Mouse (Mus musculus) CH12.LX (cell line): ENCODE measurements around the gene Mroh7. TPM values are rescaled to one million over a fixed set of nuclear protein-coding genes. Genes with fewer than 3 reads are reported as not detected.

ENCODE experiments used
- DNase-seq: peaks from one replicate; pipeline ENCODE4 v3.0.0-alpha.2; 2013; ENCODE audit errors: extremely low read depth
- H3K27ac ChIP-seq: 2 replicates; pipeline ENCODE4 v1.5.1; 2012; ENCODE audit warnings: low read depth, mild to moderate bottlenecking, control low read depth, moderate library complexity; ENCODE audit not compliant: insufficient read depth
- H3K27me3 ChIP-seq: replicated peaks from 2 replicates; pipeline ENCODE3; 2012; ENCODE audit warnings: inconsistent platforms
- H3K36me3 ChIP-seq, 2 experiments: replicated peaks in 1 of 2; 2 replicates each; pipeline versions ENCODE3 to v1.6.1; 2012; ENCODE audit warnings: inconsistent platforms in 1 of 2, low read length in 1 of 2, mild to moderate bottlenecking in 1 of 2, mixed read lengths in 1 of 2, moderate library complexity in 1 of 2; ENCODE audit not compliant: control insufficient read depth in 1 of 2, insufficient read depth in 1 of 2
- H3K4me1 ChIP-seq, 2 experiments: 2 replicates each; pipeline ENCODE4 v1.6.1; 2012; ENCODE audit warnings: inconsistent platforms in 1 of 2, moderate library complexity in 1 of 2; ENCODE audit not compliant: insufficient read depth in 2 of 2, control insufficient read depth in 1 of 2
- H3K4me2 ChIP-seq: 2 replicates; pipeline ENCODE4 v1.6.1; 2012; ENCODE audit warnings: low read depth, mild to moderate bottlenecking, control low read depth; ENCODE audit not compliant: poor library complexity, insufficient read depth, severe bottlenecking
- H3K4me3 ChIP-seq, 3 experiments: fragments of 150-350 bp in 1 of 3; sonication (generic) in 1 of 3; replicated peaks in 1 of 3; 2 replicates each; pipeline versions ENCODE3 to v1.5.1; 2011 to 2012; ENCODE audit warnings: low read depth in 2 of 3, low read length in 2 of 3, mild to moderate bottlenecking in 2 of 3, moderate library complexity in 2 of 3, control low read depth in 1 of 3, improper control_type of control experiment in 1 of 3, inconsistent platforms in 1 of 3, mixed read lengths in 1 of 3; ENCODE audit not compliant: poor library complexity in 1 of 3
- H3K79me2 ChIP-seq: replicated peaks from 2 replicates; pipeline ENCODE4 v1.6.1; 2012; ENCODE audit warnings: mild to moderate bottlenecking, moderate library complexity; ENCODE audit not compliant: control insufficient read depth, poor library complexity, insufficient read depth, severe bottlenecking; ENCODE audit errors: extremely low read depth
- H3K9ac ChIP-seq: 2 replicates; pipeline ENCODE4 v1.6.1; 2012; ENCODE audit warnings: low read depth, mild to moderate bottlenecking, control low read depth, moderate library complexity; ENCODE audit not compliant: insufficient read depth
- H3K9me3 ChIP-seq: replicated peaks from 2 replicates; pipeline ENCODE3; 2012; ENCODE audit warnings: low read length, inconsistent platforms, mixed read lengths
- CHD2 ChIP-seq: IDR thresholded peaks from 2 replicates; pipeline ENCODE4 v1.6.1; 2011; ENCODE audit warnings: low read length, improper control_type of control experiment
- E2F4 ChIP-seq: IDR thresholded peaks from 2 replicates; pipeline ENCODE4 v1.6.1; 2011; ENCODE audit warnings: low read depth, low read length, improper control_type of control experiment; ENCODE audit not compliant: insufficient replicate concordance
- ETS1 ChIP-seq: conservative IDR thresholded peaks from 2 replicates; pipeline ENCODE4 v1.6.1; 2012; ENCODE audit warnings: low read depth, mild to moderate bottlenecking, inconsistent platforms, low read length, improper control_type of control experiment, moderate library complexity
- IRF4 ChIP-seq: IDR thresholded peaks from 2 replicates; pipeline ENCODE4 v1.6.1; 2014; ENCODE audit warnings: low read depth, mild to moderate bottlenecking, inconsistent platforms, low read length, improper control_type of control experiment
- JUN ChIP-seq: IDR thresholded peaks from 2 replicates; pipeline ENCODE4 v1.6.1; 2011; ENCODE audit warnings: low read depth, mild to moderate bottlenecking, low read length, improper control_type of control experiment, moderate library complexity; ENCODE audit not compliant: insufficient read depth
- KAT2A ChIP-seq: IDR thresholded peaks from 2 replicates; pipeline ENCODE4 v1.6.1; 2012; ENCODE audit warnings: low read length, improper control_type of control experiment, inconsistent platforms; ENCODE audit not compliant: insufficient replicate concordance
- MAFK ChIP-seq: IDR thresholded peaks from 2 replicates; pipeline ENCODE4 v1.6.1; 2011; ENCODE audit warnings: low read length, improper control_type of control experiment; ENCODE audit not compliant: insufficient replicate concordance
- MAZ ChIP-seq: IDR thresholded peaks from 2 replicates; pipeline ENCODE4 v1.6.1; 2012; ENCODE audit warnings: low read depth, mild to moderate bottlenecking, inconsistent platforms, low read length, improper control_type of control experiment, moderate library complexity
- MXI1 ChIP-seq: IDR thresholded peaks from 2 replicates; pipeline ENCODE4 v1.6.1; 2011; ENCODE audit warnings: mild to moderate bottlenecking, low read depth, low read length, improper control_type of control experiment
- NRF1 ChIP-seq: IDR thresholded peaks from 2 replicates; pipeline ENCODE4 v1.6.1; 2014; ENCODE audit warnings: low read depth, mild to moderate bottlenecking, inconsistent platforms, low read length, improper control_type of control experiment, moderate library complexity
- POLR2AphosphoS2 ChIP-seq: IDR thresholded peaks from 2 replicates; pipeline ENCODE4 v1.6.1; 2011; ENCODE audit warnings: low read depth, low read length, improper control_type of control experiment
- RAD21 ChIP-seq: IDR thresholded peaks from 2 replicates; pipeline ENCODE4 v1.6.1; 2011; ENCODE audit warnings: low read depth, mild to moderate bottlenecking, low read length, improper control_type of control experiment, moderate library complexity
- RCOR1 ChIP-seq: conservative IDR thresholded peaks from 2 replicates; pipeline ENCODE4 v1.6.1; 2012; ENCODE audit warnings: low read depth, mild to moderate bottlenecking, inconsistent platforms, low read length, improper control_type of control experiment
- SMC3 ChIP-seq: IDR thresholded peaks from 2 replicates; pipeline ENCODE4 v1.6.1; 2011; ENCODE audit warnings: low read depth, low read length, improper control_type of control experiment
- UBTF ChIP-seq: IDR thresholded peaks from 2 replicates; pipeline ENCODE4 v1.6.1; 2012; ENCODE audit warnings: low read depth, mild to moderate bottlenecking, inconsistent platforms, low read length, improper control_type of control experiment, moderate library complexity
- USF1 ChIP-seq: IDR thresholded peaks from 2 replicates; pipeline ENCODE4 v1.6.1; 2014; ENCODE audit warnings: low read depth, mild to moderate bottlenecking, inconsistent platforms, low read length, improper control_type of control experiment
- USF2 ChIP-seq: conservative IDR thresholded peaks from 2 replicates; pipeline ENCODE4 v1.6.1; 2011; ENCODE audit warnings: low read depth, low read length, improper control_type of control experiment
- ZC3H11A ChIP-seq: IDR thresholded peaks from 2 replicates; pipeline ENCODE4 v1.6.1; 2012; ENCODE audit warnings: low read depth, mild to moderate bottlenecking, inconsistent platforms, low read length, improper control_type of control experiment
- ZKSCAN1 ChIP-seq: IDR thresholded peaks from 2 replicates; pipeline ENCODE4 v1.6.1; 2012; ENCODE audit warnings: low read depth, inconsistent platforms, low read length, improper control_type of control experiment, borderline replicate concordance
- ZNF384 ChIP-seq: IDR thresholded peaks from 2 replicates; pipeline ENCODE4 v1.6.1; 2012; ENCODE audit warnings: low read depth, low read length, improper control_type of control experiment, inconsistent platforms
- dilution Hi-C: fragments of 300-500 bp; cut with MboI; formaldehyde crosslinking; loops from 2 replicates; pipeline ENCODE4 v1.14.3; 2020; ENCODE audit warnings: low sequenced_read_pairs; ENCODE audit not compliant: extremely low pct_unique_long_range_greater_than_20kb, extremely low pct_ligation_motif_present
- in situ Hi-C: fragments of 300-500 bp; cut with MboI; formaldehyde crosslinking; loops from 3 replicates; pipeline ENCODE4 v1.14.3; 2019; ENCODE audit warnings: low sequenced_read_pairs, low pct_ligation_motif_present, low pct_unique_long_range_greater_than_20kb, mixed read lengths
- polyA plus RNA-seq: library from polyadenylated mRNA; unstranded; fragments of >175 nt; gene quantifications from 2 replicates; pipeline ENCODE4 v1.2.1, GENCODE M21; 2012; ENCODE audit warnings: low read depth; ENCODE audit not compliant: insufficient read length
- total RNA-seq, 2 experiments: library from RNA; depleted of rRNA; stranded (reverse); fragments of 300-350 nt in 1 of 2; fragments of >200 nt in 1 of 2; gene quantifications; 2 replicates each; pipeline ENCODE4 v1.2.3; 2012 to 2014

Mroh7 gene
- total and polyA plus RNA-seq, 3 experiments, result not detected

GRCm38 (mm10) chr4:106693841-106694430, 36.8 kb downstream of the Mroh7 start:
- Histone ChIP-seq H3K27ac (no peak overlapping the region), H3K9ac (no peak overlapping the region), H3K4me3 (no peak overlapping the region), H3K9me3 (no peaks in the 10 kb centered on the region), H3K79me2 (no peaks in the 10 kb centered on the region), H3K4me2 (no peak overlapping the region), H3K4me1 (peaks cover 0 to 2% of the 10 kb centered on the region in 2 experiments; a peak in 1 of 4 replicates), H3K36me3 (no peaks in the 10 kb centered on the region), H3K27me3 (peaks cover 81% of the 10 kb centered on the region)
- dilution Hi-C loops, result no loop called here
- in situ Hi-C loops, result no loop called here
- DNase-seq, result no peak
- TF ChIP-seq MXI1 (no peak), RCOR1 (no peak), ZC3H11A (no peak), RAD21 (no peak), ZNF384 (no peak), MAZ (no peak), IRF4 (no peak), ZKSCAN1 (no peak)

GRCm38 (mm10) chr4:106688636-106689296, 42.0 kb downstream of the Mroh7 start:
- no peak for DNase-seq
- TF ChIP-seq E2F4 (no peak), MAFK (no peak), POLR2AphosphoS2 (no peak), ZC3H11A (no peak), RCOR1 (no peak), NRF1 (no peak), JUN (no peak), USF1 (no peak), ETS1 (no peak), CHD2 (no peak), KAT2A (no peak), ZNF384 (no peak), SMC3 (no peak), UBTF (no peak), USF2 (no peak)
- no peaks in the 10 kb centered on the region for H3K4me1 ChIP-seq
- H3K27me3 ChIP-seq, result peaks cover 72% of the 10 kb centered on the region
- H3K79me2 ChIP-seq, result no peaks in the 10 kb centered on the region
- no peak overlapping the region for H3K27ac ChIP-seq
- in situ Hi-C loops, result no loop called here
- no peaks in the 10 kb centered on the region for H3K36me3 ChIP-seq
- H3K9me3 ChIP-seq, result no peaks in the 10 kb centered on the region
- dilution Hi-C loops, result no loop called here
- H3K4me2 ChIP-seq, result no peak overlapping the region
- no peak overlapping the region for H3K9ac ChIP-seq
- no peak overlapping the region for H3K4me3 ChIP-seq
